Mouse (Mus musculus) heart, adult 18-20 months (tissue): ENCODE results near the gene Ankmy2. TPM values are rescaled to one million over a fixed set of nuclear protein-coding genes. Genes with fewer than 3 reads are reported as not detected.

Experiments
- total RNA-seq, 2 experiments: library from RNA; stranded (reverse); gene quantifications; 2 replicates each; pipeline ENCODE4 v1.2.3; 2021

The Ankmy2 gene
- total RNA-seq, 2 experiments from 2014 or later, result 12.7 to 14.6 TPM

Other genes starting within 250 kb of the Ankmy2 start
- gene Agr3, start 231.5 kb upstream of the Ankmy2 start, total RNA-seq, result under 1 TPM in 1 of 2 experiments, not detected in 1; 0.49 TPM
- 1 to 10 TPM in 1 of 2 experiments, not detected in 1; 1.3 TPM for gene Agr2, start 164.2 kb upstream of the Ankmy2 start, total RNA-seq
- gene Tspan13, start 114.6 kb upstream of the Ankmy2 start, total RNA-seq, result 10 to 100 TPM; 34.9 to 46.1 TPM
- 100 to 1,000 TPM; 192 to 199 TPM for gene Bzw2, start 966 bp downstream of the Ankmy2 start, total RNA-seq
- not detected for gene Lrrc72, start 96.3 kb downstream of the Ankmy2 start, total RNA-seq
- gene Sostdc1, start 157.0 kb downstream of the Ankmy2 start, total RNA-seq, result under 1 TPM; 0.37 to 0.41 TPM
- gene Ispd, start 224.3 kb downstream of the Ankmy2 start, total RNA-seq, result 1 to 10 TPM; 4.9 to 5.7 TPM
- 1 to 10 TPM; 1.4 to 1.5 TPM for gene D630036H23Rik, start 225.1 kb downstream of the Ankmy2 start, total RNA-seq